Mouse (Mus musculus): Measurements from ENCODE around the gene Srp14.
A peak's percentile ranks its signal among the peaks of the same experiment; 100 is the strongest.

Gene Srp14

DNA sequence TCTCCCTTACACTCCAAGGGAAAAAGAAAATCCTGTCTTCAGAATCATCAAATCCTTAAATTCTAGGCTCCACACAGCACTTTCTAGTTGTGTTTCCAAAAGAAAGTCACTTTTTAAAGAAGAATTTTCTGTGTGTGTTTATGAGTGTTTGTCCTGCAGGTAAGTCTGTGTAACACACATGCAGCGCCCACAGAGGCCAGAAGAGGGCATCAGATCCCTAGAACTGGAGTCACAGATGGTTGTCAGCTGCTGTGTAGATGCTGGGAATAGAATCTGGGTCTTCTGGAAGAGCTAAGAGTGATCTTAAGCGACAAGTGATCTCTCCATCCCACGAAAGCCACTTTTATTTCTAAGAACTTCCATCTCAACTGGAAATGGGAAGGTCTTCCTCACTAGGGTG, 8.3 kb upstream of the Srp14 start:
- DNase-seq = no peak

DNA sequence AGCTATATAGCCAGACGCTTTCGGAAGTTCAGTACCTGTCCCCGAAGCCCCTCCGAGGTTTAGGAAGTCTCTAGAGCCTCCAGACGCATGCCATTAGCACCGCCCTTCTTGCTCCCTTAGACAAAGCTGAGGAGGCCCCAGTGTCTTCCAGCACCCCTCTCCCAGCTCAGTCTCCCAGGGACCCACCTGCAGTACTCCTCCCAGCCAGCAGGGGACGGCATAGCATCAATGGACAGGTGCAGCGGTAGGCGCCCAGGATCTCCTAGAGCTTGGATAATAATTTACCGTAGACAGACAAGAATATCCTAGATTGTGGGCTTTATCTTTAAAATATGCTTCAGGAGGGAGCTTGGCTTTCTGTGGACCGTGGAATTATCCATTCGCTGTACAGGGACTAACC, 7.4 kb upstream of the Srp14 start:
- peak; percentile 81 for DNase-seq

DNA sequence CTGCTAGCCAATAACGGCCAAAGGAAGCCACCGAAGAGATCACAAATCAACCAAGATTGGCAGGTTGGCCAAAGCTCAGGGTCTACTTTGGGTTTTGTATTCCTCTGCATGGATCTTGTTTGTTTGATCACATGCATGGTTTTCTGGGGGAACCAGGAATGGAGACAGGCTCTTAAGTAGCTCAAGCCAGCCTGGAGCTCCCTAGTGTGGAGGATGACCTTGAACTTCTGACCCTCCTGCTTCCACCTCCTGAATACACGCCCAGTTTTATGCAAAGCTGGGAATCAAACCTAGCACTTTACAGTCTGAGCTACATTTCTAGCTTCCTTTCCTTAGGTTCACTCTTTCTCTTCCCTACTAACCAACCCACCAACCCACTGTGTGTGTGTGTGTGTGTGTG, 5.9 kb upstream of the Srp14 start:
- no peak for DNase-seq

DNA sequence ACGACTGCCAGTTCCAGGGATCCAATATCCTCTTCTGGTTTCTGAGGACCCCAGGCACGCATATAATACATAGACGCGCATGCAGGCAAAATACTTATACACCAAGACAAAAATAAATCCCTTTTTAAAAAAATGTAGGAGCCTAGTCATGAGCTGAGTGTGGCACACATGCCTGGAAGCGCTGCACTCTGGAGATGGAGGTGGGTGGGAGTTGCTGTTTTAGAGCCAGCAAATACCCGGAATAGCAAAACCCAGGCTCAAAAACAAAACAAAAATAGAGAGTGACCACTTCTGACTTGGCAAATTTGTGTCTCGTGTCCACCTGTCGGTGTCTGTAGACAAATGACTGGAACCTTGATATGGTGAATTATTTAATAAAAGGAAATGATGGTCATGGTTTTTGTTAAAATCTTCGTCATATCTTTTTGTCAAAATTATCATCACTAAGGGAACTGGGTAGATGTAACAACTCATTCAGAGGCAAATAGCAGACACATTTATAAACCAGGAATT, 4.9 kb upstream of the Srp14 start:
- DNase-seq = no peak

DNA sequence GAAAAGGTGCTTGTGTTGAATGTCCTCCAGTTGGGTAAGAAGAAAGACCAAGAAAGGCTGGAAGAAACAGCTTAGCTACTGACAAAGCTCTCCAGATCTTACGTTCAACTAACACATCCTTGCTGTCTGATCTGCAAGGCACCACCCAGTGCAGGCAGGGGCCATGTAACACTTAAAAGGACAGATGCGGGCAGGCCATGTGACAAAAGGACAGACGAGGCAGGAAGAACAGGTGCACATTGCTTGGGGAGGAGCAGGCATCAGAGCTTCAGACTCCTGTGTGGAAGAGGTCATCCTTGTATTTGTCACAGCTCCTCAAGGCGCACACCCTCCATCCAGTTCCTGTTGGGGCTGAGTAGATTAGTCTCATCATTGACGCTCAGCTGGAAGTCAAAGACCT, 3.5 kb upstream of the Srp14 start:
- no peak for DNase-seq

DNA sequence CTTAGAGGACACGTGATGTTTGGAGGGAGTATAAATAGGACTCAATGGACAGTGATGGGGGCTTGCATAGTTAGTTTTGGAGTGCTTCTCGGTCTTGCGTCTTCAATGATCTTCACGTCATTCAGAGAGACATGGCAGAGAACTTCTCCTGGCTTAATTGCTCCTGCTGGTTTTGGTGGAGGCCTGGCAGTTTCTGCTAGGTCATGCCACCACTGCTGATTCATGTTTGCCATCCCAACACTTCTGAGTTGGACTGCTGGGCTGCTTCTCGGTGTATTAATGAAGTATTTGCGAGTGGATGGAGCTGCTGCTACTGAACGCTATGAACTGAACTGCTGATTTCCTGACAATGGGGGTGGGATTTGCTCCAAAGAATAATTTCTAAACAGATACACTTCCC, 1.4 kb upstream of the Srp14 start:
- DNase-seq = no peak

DNA sequence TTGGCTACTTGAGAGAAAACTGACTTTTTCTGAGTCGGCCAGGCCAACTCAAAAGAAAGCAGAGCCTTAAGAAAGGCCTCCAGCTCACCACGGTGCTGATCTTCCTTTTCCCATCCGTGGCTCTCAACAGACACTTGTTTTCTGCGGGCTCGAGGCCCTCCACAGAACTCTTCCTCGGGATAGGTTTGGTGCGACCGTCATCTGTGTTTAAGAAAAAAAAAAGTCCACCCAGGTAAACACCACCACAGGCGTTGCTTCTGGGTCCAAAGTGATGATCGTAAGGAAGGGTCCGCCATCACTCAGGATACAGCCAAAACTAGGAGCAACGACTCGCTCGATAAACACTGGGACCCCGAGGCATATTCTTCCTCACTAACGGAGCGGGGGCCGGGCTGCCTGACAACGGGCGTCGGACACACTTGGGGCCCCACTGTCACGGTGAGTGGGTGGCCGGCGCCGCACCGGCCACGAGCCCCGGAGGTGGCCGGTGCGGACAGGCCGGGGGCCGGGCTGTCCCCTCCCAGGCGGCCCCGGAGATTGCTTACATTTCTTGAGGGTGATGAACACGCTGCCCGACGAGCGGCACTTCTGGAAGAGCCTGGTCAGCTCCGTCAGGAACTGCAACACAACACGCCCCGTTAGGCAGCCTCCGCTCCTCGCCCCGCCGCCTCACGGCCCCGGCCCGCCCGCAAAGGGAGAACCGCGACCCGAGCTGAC, 520 bp downstream of the Srp14 start:
- DNase-seq = peak; percentile 14

DNA sequence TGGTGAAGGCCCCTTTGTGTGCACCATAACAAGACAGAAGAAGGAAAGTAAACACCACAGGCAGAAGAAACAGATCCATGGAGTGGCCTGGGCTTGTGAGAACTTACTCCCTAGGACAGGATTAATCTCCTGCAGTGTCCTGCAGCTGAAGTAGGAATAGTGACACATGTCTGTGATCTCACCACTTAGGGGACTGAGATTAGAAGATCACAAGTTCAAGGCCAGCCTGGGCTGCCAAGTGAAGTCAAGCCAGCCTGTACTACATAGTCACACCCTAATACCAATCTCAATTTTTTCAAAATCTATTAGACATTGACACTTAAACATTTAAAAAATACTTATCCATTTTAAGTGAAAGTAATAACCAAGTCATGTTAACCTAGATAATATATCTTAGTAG, 11.2 kb downstream of the Srp14 start:
- no peak for DNase-seq

DNA sequence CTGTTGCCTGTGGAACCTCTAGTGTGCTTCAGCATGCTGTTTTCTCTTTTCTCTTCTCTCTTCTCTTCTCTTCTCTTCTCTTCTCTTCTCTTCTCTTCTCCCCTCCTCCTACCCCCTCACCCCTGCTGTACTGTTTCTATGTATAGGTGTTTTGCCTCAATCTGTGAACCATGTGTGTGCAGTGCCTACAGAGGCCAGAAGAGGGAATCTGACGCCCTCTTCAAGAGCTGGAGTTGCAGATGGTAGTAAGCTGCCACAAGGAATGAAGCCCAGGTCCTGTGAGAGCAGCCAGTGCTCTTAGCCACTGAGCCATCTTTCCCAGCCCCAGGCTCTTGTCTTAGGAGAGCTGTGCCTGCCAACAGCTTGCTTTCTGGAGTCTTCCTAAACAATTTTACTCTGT, 12.9 kb downstream of the Srp14 start:
- DNase-seq = no peak

DNA sequence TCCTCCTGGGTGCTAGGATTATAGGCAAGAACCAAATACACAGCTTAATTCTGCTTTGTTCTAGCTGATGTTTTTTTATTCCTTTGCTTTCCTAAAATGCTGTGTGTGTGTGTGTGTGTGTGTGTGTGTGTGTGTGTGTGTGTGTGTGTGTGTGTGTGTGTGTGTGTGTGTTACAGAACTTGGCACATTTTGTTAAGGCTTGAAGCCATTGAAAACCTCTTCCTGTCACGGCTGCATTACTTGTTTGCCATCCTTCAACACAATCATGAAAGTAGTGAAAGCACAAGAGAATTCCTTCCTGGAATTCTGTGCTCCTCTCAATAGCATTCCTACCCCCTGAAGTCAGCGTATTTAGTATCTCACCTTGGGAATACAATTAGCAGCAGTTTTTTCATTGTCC, 13.6 kb downstream of the Srp14 start:
- no peak for DNase-seq

DNA sequence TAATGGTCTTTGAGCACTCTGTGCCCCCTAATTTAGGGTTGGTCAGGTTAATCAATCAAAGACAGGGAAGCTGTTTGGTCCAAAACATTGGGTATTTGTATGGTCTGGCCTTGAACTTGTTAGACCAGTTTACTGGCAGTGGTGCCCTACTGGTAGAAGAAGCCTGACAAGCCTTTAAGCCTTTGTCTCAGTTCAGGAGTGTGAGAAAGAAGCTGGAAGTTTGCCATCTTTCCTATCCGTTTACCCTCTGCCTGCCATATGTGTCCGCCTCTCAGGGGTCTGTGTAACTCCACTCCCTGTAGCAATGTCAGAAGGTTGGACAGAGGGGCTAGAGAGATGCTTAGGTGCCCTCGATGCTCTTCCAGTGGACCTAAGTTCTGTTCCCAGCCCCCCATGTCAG, 15.1 kb downstream of the Srp14 start:
- no peak for DNase-seq

DNA sequence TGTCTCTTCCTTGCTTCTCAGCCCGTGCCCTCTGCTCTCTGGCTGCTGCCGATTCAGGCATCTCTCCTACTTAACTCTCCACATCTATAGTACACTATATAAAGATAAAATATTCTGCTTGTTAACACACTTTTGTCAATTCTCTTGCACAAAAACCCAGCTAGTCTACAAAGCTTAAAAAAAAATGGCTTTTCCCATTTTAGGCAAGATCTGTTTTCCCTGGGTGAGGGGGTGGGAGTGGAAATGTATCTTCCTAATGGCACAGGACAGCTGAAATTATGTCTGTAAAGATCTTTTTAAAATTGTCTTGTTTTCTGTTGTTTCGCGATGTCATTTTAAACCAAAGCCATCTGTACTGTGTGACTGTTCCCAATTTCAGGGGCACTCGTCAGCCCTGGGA, 16.0 kb downstream of the Srp14 start:
- DNase-seq = no peak

DNA sequence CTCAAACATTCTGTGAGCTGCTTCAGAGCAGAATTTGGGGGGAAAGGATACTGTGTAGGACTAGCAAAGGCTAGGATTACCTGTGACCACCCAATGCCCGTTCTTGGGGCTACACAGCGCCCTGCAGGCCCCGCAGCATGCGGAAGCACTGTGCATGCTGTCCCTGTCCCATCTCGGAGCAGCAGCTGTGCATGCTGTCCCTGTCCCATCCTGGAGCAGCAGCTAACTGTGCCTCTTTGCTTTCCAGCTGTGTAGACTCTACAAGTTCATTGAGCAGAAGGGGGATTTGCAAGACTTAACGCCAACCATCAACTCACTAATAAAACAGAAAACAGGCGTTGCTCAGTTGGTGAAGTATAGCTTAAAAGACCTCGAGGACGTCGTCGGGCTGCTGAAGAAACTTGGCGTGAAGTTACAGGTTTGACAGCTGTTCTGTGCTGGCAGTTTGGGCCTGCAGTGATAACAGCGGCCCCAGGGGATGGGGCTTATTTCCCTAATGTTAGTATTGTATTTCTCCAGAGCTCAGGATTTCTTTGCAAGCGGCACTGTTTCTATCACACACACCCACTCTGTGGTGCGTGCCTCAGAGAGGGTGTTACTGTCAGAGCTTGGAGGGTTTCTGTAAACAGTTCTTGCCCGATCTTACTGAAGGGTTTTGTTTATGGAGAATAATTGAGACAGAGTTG, 17.9 kb downstream of the Srp14 start:
- no peak for DNase-seq

DNA sequence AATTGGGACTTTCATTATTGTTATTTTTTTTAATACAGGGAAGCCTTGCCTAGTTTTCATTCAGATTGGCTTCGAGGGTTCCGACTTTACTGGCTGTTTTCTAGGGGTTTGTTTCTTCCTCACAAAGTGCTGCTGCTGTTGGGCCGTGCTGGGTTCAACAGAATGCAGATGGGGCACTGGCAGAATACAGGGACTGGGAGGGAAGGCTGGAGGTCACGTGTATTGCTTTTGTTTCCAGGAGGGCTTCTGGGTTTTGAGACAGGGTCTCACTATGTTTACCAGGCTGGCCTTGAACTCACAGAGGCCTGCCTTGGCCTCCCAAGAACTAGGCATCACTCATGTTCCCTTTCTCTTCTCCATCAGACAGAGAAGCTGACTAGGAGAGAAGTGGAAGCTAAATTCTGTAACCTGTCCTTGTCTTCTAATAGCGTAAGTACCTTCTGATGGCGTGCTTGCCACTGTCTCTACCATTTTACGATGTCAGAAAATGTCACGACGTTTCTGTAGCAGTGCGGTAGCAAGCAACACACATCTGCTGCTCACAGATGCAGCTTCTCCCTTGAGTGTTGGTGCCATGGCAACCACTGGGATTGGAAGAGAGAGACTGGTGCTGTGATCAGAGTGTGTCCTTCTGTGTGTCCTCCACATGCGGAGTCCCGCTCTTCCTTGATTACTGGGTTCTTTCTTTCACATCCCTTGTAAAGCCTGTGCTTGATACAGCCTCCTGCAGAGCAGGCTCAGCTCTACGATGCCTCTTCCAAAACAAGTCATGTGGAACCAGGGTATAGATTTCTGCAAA, 21.8 kb downstream of the Srp14 start:
- DNase-seq = no peak

DNA sequence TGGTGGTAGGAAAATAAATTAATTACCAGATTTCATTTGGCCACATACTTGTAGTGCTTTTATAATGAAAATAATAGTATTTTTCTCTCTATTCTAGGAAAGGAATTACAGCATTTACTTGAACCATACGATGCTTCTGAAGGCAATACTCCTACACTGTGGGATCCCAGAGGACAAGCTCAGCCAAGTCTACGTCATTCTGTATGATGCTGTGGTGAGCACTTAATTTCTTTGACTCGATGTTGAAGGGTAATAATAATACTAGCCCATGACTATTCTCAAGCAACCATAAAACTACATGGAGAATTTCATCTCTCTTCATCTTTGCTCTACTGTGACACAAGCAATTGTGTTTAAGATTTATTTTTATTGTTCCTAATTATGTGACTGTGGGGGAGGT, 22.5 kb downstream of the Srp14 start:
- DNase-seq = no peak

DNA sequence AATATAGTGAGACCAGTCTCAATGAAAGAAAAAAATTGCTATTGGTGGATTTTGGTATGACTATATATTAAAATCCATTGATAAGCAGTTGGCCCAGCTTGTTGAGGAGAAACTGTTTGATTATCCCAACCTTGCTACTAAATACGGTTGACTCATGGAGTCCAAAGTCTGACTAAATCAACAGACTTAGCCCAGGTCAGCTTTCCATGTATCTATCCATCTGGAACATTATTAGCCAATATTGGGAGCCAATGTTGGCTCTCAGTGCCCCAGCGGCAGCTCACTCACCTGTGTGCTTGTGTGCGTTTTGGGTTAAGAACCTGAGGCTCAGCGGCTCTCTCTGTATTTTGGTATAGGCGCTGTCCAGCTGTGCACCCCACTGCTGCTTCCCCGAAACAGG, 28.5 kb downstream of the Srp14 start:
- no peak for DNase-seq

DNA sequence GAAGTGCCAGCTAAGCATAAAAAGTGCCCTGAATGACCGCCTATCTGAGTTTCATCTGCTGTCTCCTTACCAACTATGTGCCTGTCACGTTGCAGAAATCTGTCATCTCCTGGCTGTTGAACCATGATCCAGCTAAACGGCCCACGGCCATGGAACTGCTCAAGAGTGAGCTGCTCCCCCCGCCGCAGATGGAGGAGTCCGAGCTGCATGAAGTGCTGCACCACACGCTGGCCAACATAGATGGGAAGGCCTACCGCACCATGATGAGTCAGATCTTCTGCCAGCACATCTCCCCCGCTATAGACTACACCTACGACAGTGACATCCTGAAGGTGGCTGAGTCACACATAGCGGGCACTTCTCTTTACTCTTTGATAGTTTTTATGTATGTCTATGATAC, 31.3 kb downstream of the Srp14 start:
- no peak for DNase-seq

DNA sequence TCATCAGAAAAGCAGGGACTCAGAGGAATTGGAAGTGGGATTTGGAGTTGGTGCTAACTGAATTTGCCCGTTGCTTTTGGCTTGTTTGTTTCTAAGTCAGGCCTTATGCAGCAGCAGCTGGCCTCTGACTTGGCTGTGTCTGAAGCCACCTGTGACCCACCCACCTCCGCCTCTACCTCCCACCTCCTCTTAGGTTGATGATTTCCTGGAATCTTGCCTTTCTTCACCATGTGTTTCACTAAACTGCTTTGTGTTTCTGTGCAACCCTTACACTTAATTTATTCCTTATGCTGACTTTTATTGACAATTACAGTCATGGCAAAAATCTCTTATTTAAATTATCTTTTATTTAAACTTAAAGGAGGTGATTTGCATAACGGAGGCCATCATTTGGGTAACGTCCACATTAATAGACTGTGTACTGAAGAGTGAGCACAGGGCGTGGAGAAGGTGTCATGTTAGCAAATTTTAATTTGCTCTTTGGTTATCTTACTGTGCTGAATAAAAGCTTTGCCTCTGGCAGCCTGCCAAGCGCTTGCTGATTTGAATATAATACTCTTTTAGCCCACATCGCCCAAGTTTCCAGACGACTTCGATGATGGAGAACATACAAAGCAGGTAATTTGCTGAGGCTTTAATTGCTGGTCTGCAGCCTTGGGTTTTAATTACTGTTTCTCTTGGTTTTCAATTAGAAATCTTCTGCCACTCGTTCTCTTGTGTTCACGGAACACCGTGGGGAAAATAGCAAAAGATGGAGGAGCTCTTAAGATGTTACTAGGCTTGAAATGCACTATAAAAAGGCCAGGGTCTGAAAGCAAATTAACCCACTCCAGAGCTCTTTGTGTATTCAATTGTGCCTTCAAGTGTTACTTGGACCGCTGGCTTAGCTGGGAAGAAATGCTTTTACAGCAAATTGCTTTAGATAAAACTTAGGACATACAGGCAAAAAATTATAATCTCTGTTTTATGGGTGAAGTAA, 33.5 kb downstream of the Srp14 start:
- peak; percentile 66 for DNase-seq

DNA sequence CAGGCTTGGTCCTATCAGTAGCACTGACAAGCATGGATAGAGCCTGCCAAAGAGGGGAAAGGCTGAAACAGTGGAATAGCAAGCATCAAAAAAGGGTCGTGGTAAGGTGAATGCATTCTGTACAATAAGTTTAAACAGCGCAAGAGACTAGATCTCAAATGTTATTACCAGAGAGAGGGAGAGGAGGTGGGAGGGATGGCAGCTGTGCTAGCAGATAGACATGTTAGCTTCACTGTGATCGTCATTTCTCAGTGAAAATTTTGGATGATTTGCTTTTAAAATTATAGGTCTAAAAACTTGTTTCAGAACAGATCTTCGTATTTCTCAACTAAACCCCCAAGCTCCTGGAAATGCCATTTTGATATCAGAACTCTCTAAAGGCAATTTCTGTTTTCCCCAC, 36.8 kb downstream of the Srp14 start:
- no peak for DNase-seq

DNA sequence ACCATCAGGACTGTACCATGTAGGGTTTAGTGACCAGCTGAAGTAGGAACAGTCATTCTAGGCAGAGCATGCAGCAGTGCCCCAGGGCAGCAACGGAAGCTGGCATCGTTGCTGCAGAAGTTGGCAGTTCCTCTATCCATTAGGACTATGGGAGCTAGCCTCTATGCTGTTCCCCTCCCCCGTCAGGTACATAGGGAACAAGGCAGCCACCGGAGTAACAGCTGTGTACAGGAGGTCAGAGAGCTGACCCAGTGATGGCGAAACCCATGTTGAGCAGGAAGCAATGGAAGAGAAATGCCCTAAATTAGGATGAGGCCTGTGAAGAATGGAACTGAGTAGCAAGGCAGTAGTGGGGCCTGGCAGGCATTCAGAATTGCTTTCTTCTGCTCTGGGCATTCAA, 37.3 kb downstream of the Srp14 start:
- DNase-seq = no peak

DNA sequence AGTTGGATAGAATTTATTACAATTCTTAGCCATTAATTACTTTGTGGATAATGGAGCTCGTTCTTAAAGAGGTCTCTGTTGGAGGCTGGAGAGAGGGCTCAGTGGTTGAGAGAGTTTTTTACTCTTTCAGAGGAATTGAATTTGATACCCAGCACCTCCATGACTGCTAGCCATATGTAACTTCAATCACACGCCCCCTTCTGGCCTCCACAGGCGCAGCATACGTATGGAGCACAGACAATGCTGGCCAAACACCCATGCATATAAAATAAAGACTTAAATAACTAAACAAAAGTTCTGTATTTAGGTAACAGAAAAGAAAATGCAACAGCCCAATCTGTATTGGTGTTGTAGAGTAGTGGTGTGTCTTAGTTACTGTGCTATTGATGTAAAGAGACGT, 47.9 kb downstream of the Srp14 start:
- DNase-seq = peak; percentile 30

DNA sequence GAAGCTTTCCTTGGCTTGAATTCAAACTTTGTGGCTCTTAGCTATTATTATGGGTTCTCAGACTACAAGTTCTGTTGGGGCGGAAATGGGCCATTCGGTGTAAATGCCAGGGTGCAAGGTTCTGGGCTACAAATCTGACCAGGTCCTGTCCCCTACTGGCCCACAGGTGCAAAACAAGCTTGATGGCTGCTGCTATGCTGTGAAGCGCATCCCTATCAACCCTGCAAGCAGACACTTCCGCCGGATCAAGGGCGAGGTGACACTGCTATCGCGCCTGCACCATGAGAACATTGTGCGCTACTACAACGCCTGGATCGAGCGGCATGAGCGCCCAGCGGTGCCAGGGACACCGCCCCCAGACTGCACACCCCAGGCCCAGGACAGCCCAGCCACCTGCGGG, 48.9 kb downstream of the Srp14 start:
- DNase-seq = no peak

DNA sequence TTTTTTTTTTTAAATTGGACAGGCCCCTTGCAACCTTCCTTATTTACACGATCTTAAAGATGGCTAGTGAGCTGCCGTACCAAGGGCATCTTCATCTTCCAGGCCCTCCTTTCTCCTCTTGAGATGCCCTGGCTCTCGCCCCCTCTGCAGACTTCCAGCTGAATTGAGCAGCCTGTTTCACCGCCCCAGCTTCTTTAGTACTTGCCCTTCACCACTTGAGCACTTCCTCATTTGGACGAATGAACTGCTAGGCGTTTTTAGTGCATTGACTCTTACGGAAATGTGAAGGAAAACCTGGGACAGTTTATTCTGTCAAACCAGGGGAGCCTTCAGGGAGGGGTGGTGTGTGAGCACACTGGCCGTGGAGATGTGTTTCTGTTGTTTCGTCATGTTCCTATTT, 50.2 kb downstream of the Srp14 start:
- DNase-seq = no peak

Data from right cerebral cortex, postnatal 4 days (tissue).